Mouse (Mus musculus): ENCODE measurements around the gene Tubgcp2.
A peak's percentile ranks its signal among the peaks of the same experiment; 100 is the strongest.

- TF ChIP-seq CTCF (IDR thresholded peaks at IDR 0.05; ENCODE audit: low read depth), result peak; percentile 43
- no peak for TF ChIP-seq EP300 (IDR thresholded peaks at IDR 0.05; ENCODE audit: low read depth)
These were observed 45.8 kb upstream of the Tubgcp2 start, which contains the start of gene Caly for GRCm38 (mm10) chr7:140082242-140082678.

Measured in liver, postnatal 0 days (tissue).